In genomic region chr13:114839098-114839497, GRCm38 (mm10) we compare ENCODE assay signal across 9 mouse cellular contexts. TPM values are rescaled to one million over a fixed set of nuclear protein-coding genes. Genes with fewer than 3 reads are reported as not detected.
A peak's percentile ranks its signal among the peaks of the same experiment; 100 is the strongest.
DNase-seq lines count a peak whose midpoint lies in the region; ATAC-seq and TF ChIP-seq lines count a peak whose summit lies in the region.
"Had no signal": no experiment of that assay in that cellular context is flagged by ENCODE, and none has a peak within 500 bp of the region (broad histone marks: within the 10 kb centered on the region; RNA-seq: fewer than 3 reads in every experiment).

No protein-coding gene starts in this region.

- H3K27me3 ChIP-seq in heart, postnatal 0 days (ENCODE audit: control insufficient read depth, insufficient read depth, low read length) = no peaks in the 10 kb centered on the region
- H3K27me3 ChIP-seq in embryonic facial prominence, embryonic 14.5 days (replicated peaks; ENCODE audit: control insufficient read depth, insufficient read depth, low read length) = no peaks in the 10 kb centered on the region
- no peaks in the 10 kb centered on the region for H3K27me3 ChIP-seq in intestine, embryonic 15.5 days (replicated peaks)

- H3K4me1 ChIP-seq in heart, postnatal 0 days (ENCODE audit: control insufficient read depth, insufficient read depth) = peaks cover 11% of the 10 kb centered on the region
- peaks cover 20% of the 10 kb centered on the region for H3K4me1 ChIP-seq in embryonic facial prominence, embryonic 14.5 days (ENCODE audit: control insufficient read depth, insufficient read depth, low read length)
- peaks cover 6% of the 10 kb centered on the region; the same call in 1 of the 2 replicates for H3K4me1 ChIP-seq in intestine, embryonic 15.5 days (replicated peaks)

- no peaks in the 10 kb centered on the region for H3K9me3 ChIP-seq in heart, postnatal 0 days (replicated peaks; ENCODE audit: control insufficient read depth, low read length)
- no peaks in the 10 kb centered on the region for H3K9me3 ChIP-seq in embryonic facial prominence, embryonic 14.5 days (ENCODE audit: control insufficient read depth, low read length)
- H3K9me3 ChIP-seq in intestine, embryonic 15.5 days = no peaks in the 10 kb centered on the region

- no peaks in the 10 kb centered on the region for H3K36me3 ChIP-seq in heart, postnatal 0 days (replicated peaks; ENCODE audit: control insufficient read depth, insufficient read depth, low read length)
- 0 out of 2 replicates have a peak, but pooled peaks cover 5% of the 10 kb centered on the region for H3K36me3 ChIP-seq in embryonic facial prominence, embryonic 14.5 days (ENCODE audit: control insufficient read depth, insufficient read depth, low read length)
- 0 out of 2 replicates have a peak, but pooled peaks cover 3% of the 10 kb centered on the region for H3K36me3 ChIP-seq in intestine, embryonic 15.5 days

- DNase-seq in heart, postnatal 0 days (ENCODE audit: low spot score) = no peak
- DNase-seq in heart, adult 18-20 months = no peak
- peak; percentile 52 for DNase-seq in Muller cell, postnatal 12 days (ENCODE audit: inconsistent ontology term)
- peak; percentile 60 for DNase-seq in embryonic facial prominence, embryonic 14.5 days (ENCODE audit: low spot score)
- DNase-seq in ovary, postnatal 10 days (ENCODE audit: low spot score) = no peak
- no peak for DNase-seq in spleen, adult 18-20 months
- DNase-seq in lung, postnatal 10 days = no peak

- no peak for ATAC-seq in heart, postnatal 0 days (ENCODE audit: insufficient read depth, low read depth)
- ATAC-seq in embryonic facial prominence, embryonic 14.5 days (ENCODE audit: low read depth) = peak; percentile 53
- peak; percentile 66 for ATAC-seq in intestine, embryonic 15.5 days
- ATAC-seq: inflammation-experienced regulatory T-cells, adult 6 months had no signal

- no peak for TF ChIP-seq CTCF in heart, postnatal 0 days (IDR thresholded peaks at IDR 0.05; ENCODE audit: low read depth)

- TF ChIP-seq EP300 in heart, postnatal 0 days (IDR thresholded peaks at IDR 0.05; ENCODE audit: low read depth) = no peak

- WGBS in heart, postnatal 0 days = 75% methylated on average over 9 of the region's 9 CpGs
- 41% methylated on average over 9 of the region's 9 CpGs for WGBS in embryonic facial prominence, embryonic 14.5 days
- 66% methylated on average over 9 of the region's 9 CpGs for WGBS in intestine, embryonic 15.5 days

- 0 out of 2 replicates have a peak overlapping the region, but pooled peaks have one; percentile 0 for H3K9ac ChIP-seq in heart, postnatal 0 days (replicated peaks; ENCODE audit: low read depth, low read length)
- H3K9ac ChIP-seq in embryonic facial prominence, embryonic 14.5 days (ENCODE audit: low read depth, low read length) = no peak overlapping the region
- no peak overlapping the region for H3K9ac ChIP-seq in intestine, embryonic 15.5 days

- H3K27ac ChIP-seq in heart, postnatal 0 days (ENCODE audit: low read depth) = peak overlapping the region; percentile 74
- peak overlapping the region; percentile 77 for H3K27ac ChIP-seq in embryonic facial prominence, embryonic 14.5 days (replicated peaks; ENCODE audit: low read depth, low read length)
- H3K27ac ChIP-seq in intestine, embryonic 15.5 days = peak overlapping the region; percentile 51; the same call in 1 of the 2 replicates

- no peak overlapping the region for H3K4me2 ChIP-seq in heart, postnatal 0 days (ENCODE audit: low read depth, low read length)
- H3K4me2 ChIP-seq in embryonic facial prominence, embryonic 14.5 days (ENCODE audit: low read depth, low read length) = no peak overlapping the region
- no peak overlapping the region for H3K4me2 ChIP-seq in intestine, embryonic 15.5 days (replicated peaks)

- no peak overlapping the region for H3K4me3 ChIP-seq in heart, postnatal 0 days (ENCODE audit: low read depth, low read length)
- no peak overlapping the region for H3K4me3 ChIP-seq in embryonic facial prominence, embryonic 14.5 days (ENCODE audit: low read depth, low read length)
- H3K4me3 ChIP-seq in intestine, embryonic 15.5 days (replicated peaks) = no peak overlapping the region

RNA-seq across cellular contexts. Expression of gene Mocs2, which starts 21.1 kb away (rescaled TPM):
- 33.3 and 49.3 TPM in 2 replicates for total RNA-seq in heart, postnatal 0 days (2014; rRNA removed; ENCODE audit: low replicate concordance)
- polyA plus RNA-seq in heart, postnatal 0 days (2015; fragmentation: Nextera tagmentation; extraction: Ambion mirVana) = 83.6 and 87.1 TPM in 2 replicates
- 10 to 100 TPM; 33.1 to 35.5 TPM for total RNA-seq in heart, adult 18-20 months (2021)
- 100.0 and 104 TPM in 2 replicates for polyA plus RNA-seq in embryonic facial prominence, embryonic 14.5 days (2014; fragmentation: Nextera tagmentation; extraction: Ambion mirVana)
- polyA plus RNA-seq in intestine, embryonic 15.5 days (2015; fragmentation: Nextera tagmentation; extraction: Ambion mirVana) = 104 TPM in 2 replicates

Comparison
In these comparisons a context has a peak if more than half of its experiments do, and no peak if none do; other contexts are left out.
1. DNase-seq: peak in Muller cell, postnatal 12 days (single experiment) and embryonic facial prominence, embryonic 14.5 days (single experiment); none in heart, postnatal 0 days (single experiment), heart, adult 18-20 months (0 of 2), ovary, postnatal 10 days (single experiment), spleen, adult 18-20 months (0 of 2) and lung, postnatal 10 days (single experiment).
2. Peak in every context shown above with its lines, with median percentiles within 50 percentile points of each other: H3K27ac ChIP-seq.